Mouse (Mus musculus): ENCODE results near the gene Tex13c2. TPM values are rescaled to one million over a fixed set of nuclear protein-coding genes. Genes with fewer than 3 reads are reported as not detected.

The Tex13c2 gene
- not detected for polyA plus RNA-seq (2014; fragmentation: Illumina TruSeq; extraction: RNeasy Lipid Tissue Mini Kit (QIAGEN cat#74804); ENCODE audit: low read depth, low replicate concordance)

DNA sequence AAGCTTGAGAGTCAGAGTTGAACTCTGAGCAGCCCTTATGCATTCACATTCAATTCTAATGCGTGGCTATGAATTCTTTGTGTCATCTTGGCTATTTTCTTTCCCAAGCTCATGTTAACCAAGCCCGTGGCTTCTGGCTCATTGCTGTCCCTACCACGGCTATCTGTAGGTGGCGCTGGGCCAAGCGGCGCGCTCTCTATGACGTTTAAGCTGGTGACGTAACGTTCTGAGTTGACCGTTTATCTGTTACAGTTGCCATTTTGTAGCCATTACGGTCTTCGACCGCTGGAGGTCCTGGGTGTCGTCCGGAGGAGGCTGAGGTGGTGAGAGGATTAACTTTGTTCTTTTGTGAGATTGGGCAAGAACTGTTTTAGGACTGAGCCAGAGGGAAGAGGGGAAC is at the start of gene Tex13c2:
Gene Tex13c2 (plus strand): TSS at position 246 of the 400 bp plus-strand sequence.

DNA sequence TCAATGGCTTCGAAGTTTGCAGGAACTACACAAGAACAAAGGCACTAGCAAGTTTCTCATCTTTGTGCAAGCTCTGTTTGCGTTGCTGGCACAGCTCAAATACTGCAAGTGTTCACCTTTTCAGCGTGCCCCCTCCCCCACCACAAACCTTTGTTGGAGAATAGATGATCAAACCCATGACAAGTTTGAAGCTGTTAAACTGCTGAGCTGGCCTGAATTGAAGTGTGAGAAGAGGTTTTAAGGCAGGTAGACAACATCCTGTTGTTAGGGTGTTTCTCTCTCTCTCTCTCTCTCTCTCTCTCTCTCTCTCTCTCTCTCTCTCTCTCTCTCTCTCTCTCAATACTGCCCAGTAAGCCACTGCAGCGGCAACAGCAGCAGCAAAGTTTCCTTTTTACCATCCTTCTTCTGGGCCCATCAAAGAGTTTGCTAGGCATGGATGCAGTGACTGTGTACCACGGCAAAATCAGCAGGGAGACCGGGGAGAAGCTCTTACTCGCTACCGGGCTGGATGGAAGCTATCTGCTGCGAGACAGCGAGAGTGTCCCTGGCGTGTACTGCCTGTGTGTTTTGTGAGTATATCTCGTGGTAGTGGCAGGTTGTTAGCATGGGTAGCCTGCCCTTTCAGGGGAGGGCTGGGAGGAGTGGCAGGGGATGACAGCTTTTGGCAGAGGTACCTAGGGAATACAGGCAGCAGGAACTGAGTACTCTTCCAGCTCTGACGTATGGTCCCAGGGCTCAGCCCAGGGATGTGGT is 13.0 kb downstream of the Tex13c2 start, which contains the start of gene Sh2d1a:
Gene Sh2d1a (plus strand): TSS at position 163 of the 753 bp plus-strand sequence.

Other genes with a start within 250 kb of the Tex13c2 start
- not detected for gene Sh2d1a, start 12.8 kb downstream of the Tex13c2 start, polyA plus RNA-seq (2014; fragmentation: Illumina TruSeq; extraction: RNeasy Lipid Tissue Mini Kit (QIAGEN cat#74804); ENCODE audit: low read depth, low replicate concordance)

Data from liver, adult 10 weeks (tissue).